Mouse (Mus musculus) cortical plate, adult 2 months (tissue): Measurements from ENCODE around the gene H2afy.

Source experiments
- CTCF ChIP-seq: fragments of 200-500 bp; IDR thresholded peaks from 2 replicates; pipeline ENCODE4 v1.5.1; 2011; ENCODE audit warnings: mild to moderate bottlenecking, control low read depth, low read length; ENCODE audit not compliant: insufficient read depth; ENCODE audit errors: extremely low read depth
- POLR2A ChIP-seq: fragments of 200-500 bp; IDR thresholded peaks from 2 replicates; pipeline ENCODE4 v1.6.1; 2011; ENCODE audit warnings: mild to moderate bottlenecking, low read length, control low read depth; ENCODE audit not compliant: insufficient read depth; ENCODE audit errors: extremely low read depth

- TF ChIP-seq CTCF: no peak
- no peak for TF ChIP-seq POLR2A
Observed at GRCm38 (mm10) chr13:56165561-56165960, 29.4 kb upstream of the H2afy start.
